Mouse (Mus musculus) liver, postnatal 0 days (tissue): ENCODE measurements at regions not wholly inside any gene's neighbourhood (a gene's known extent, or its start where the extent isn't known, plus 50 kb on each side); places are given as distances from the start of the nearest gene placed in this dataset.

Experiments
- ATAC-seq: fragments of 200-750 bp; cut with Nextera tagmentation; 2 replicates; pipeline ENCODE4 v1.8.0; 2017; ENCODE audit warnings: mild to moderate bottlenecking, moderate library complexity
- DNase-seq: peaks from one replicate; pipeline ENCODE4 v3.0.0-alpha.2; 2016
- H3K27ac ChIP-seq: fragments of 300-500 bp; sonication (generic); 2 replicates; pipeline ENCODE4 v1.5.1; 2014; ENCODE audit warnings: antibody characterized with exemption, moderate library complexity, mild to moderate bottlenecking, low read depth
- H3K27me3 ChIP-seq: fragments of 300-500 bp; sonication (generic); 2 replicates; pipeline ENCODE4 v1.6.1; 2014; ENCODE audit warnings: low read length, control low read depth, mixed read lengths; ENCODE audit not compliant: insufficient read depth
- H3K36me3 ChIP-seq: fragments of 300-500 bp; sonication (generic); replicated peaks from 2 replicates; pipeline ENCODE4 v1.6.1; 2014; ENCODE audit warnings: mild to moderate bottlenecking, control low read depth, low read length, moderate library complexity, mixed read lengths; ENCODE audit not compliant: insufficient read depth
- H3K4me1 ChIP-seq: fragments of 300-500 bp; sonication (generic); 2 replicates; pipeline ENCODE4 v1.6.1; 2014; ENCODE audit warnings: antibody characterized with exemption, mild to moderate bottlenecking, control low read depth; ENCODE audit not compliant: insufficient read depth
- H3K4me2 ChIP-seq: fragments of 300-500 bp; sonication (generic); 2 replicates; pipeline ENCODE4 v1.6.1; 2014; ENCODE audit warnings: low read depth, mild to moderate bottlenecking, low read length, moderate library complexity, mixed read lengths
- H3K4me3 ChIP-seq: fragments of 300-500 bp; sonication (generic); 2 replicates; pipeline ENCODE4 v1.5.1; 2014; ENCODE audit warnings: low read depth, low read length
- H3K9ac ChIP-seq: fragments of 300-500 bp; sonication (generic); replicated peaks from 2 replicates; pipeline ENCODE4 v1.6.1; 2014; ENCODE audit warnings: mild to moderate bottlenecking, moderate library complexity
- H3K9me3 ChIP-seq: fragments of 300-500 bp; sonication (generic); 2 replicates; pipeline ENCODE4 v1.6.1; 2016; ENCODE audit warnings: mild to moderate bottlenecking, control low read depth, low read length, mixed read lengths
- CTCF ChIP-seq: sonication (generic); IDR thresholded peaks from 2 replicates; pipeline ENCODE4 v1.5.1; 2016; ENCODE audit warnings: antibody characterized with exemption, low read depth
- EP300 ChIP-seq: IDR thresholded peaks from 2 replicates; pipeline ENCODE4 v1.6.1; 2016; ENCODE audit warnings: antibody characterized with exemption, low read depth, mild to moderate bottlenecking
- WGBS: fragments of 180-500 bp; shearing (Covaris S2); extraction: QIAGEN DNeasy Blood & Tissue Kit; methylation state at CpG from one replicate; pipeline ENCODE4 v1.1.7; 2014; ENCODE audit not compliant: insufficient replicate concordance; 5-methylcytosine and 5-hydroxymethylcytosine counted together

DNA sequence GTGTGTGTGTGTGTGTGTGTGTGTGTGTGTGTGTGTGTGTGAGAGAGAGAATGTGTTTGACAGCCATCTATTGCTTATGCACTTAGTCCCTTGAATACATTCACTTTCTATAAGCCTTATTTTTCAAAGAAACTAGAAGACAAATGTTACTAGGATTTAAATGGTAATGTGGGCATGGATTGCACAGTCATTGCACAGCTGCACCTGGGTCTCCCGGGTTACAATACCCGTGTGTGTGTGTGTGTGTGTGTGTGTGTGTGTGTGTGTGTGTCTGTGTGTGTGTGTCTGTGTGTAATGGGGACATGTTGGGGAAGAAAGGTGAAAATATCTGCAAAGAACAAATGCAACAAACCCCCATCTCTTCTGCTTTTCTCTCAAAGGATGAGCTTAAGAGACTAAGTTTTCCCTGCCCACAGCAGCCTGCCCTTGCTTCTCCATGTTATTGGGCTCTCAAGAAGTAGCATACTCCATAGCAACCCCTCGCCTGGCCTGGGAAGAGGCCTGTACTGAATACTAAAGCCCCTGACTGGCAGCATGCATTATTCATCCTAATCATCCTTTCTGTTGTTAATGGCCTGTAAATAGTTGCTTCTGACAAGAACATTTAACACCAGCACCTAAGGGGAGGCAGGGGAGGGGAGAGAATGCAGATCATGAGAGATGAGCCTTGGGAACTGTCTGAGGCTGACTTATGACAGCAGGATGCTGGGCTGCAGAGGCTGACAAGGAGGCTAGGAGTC is 467.8 kb upstream of the Mctp2 start:
- no peak for DNase-seq
- H3K9ac ChIP-seq, result no peak overlapping the region
- H3K9me3 ChIP-seq, result no peaks in the 10 kb centered on the region
- H3K4me2 ChIP-seq, result no peak overlapping the region
- H3K27me3 ChIP-seq, result no peaks in the 10 kb centered on the region
- no peak overlapping the region for H3K27ac ChIP-seq
- whole genome bisulfite sequencing, result 62% methylated on average over 3 of the region's 3 CpGs
- ATAC-seq, result no peak
- H3K36me3 ChIP-seq, result no peaks in the 10 kb centered on the region
- no peaks in the 10 kb centered on the region for H3K4me1 ChIP-seq
- H3K4me3 ChIP-seq, result no peak overlapping the region
- no peak for TF ChIP-seq CTCF
- no peak for TF ChIP-seq EP300

DNA sequence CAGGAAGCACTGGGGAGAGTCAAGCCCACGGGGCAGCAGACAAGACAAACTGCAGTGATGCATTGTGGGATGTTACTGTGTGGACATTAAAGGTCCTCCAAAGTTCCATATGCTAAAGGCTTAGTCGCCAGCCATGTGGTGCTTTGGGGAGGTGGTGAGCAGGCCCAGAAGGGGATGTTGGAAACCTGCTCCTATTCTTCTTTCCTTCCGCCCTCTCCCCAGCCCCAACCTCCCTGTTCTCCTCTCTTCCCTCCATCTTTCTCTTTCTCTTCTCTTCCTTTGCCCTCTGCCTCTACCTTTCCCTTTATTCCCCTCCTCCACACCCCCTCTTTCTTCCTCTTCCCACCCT is 468.3 kb upstream of the Mctp2 start:
- ATAC-seq (no peak), DNase-seq (no peak)
- WGBS, result 31% methylated on average over 3 of the region's 3 CpGs

DNA sequence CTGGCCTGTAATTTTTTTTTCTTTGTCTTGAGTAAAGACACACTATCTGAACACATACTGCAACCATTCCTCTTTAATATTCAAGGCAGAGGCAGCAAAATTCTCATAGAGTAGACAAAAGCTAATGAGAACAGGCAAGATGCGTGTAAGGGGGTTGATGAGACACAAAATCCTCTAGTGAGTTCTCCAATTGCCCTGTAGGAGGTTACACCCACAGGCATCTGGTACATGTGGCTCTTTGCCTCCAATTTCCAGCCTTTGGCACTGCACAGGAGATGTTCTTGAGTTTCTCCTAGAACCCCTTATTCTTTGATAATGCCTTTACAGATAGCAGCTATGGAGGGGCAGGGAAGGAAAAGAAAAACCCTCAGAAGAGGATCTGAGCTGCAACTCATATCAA is 480.9 kb upstream of the Mctp2 start:
- WGBS, result 74% methylated on average over 1 of the region's 1 CpGs
- DNase-seq, result no peak
- TF ChIP-seq EP300 (no peak), CTCF (no peak)
- H3K9ac ChIP-seq, result no peak overlapping the region
- H3K36me3 ChIP-seq, result no peaks in the 10 kb centered on the region
- no peaks in the 10 kb centered on the region for H3K27me3 ChIP-seq
- H3K4me2 ChIP-seq, result no peak overlapping the region
- H3K4me1 ChIP-seq, result no peaks in the 10 kb centered on the region
- H3K27ac ChIP-seq, result no peak overlapping the region
- no peak overlapping the region for H3K4me3 ChIP-seq
- no peaks in the 10 kb centered on the region for H3K9me3 ChIP-seq
- ATAC-seq, result no peak

More for the DNA sequence above, 468.3 kb upstream of the Mctp2 start:
- H3K4me1 ChIP-seq, result no peaks in the 10 kb centered on the region
- no peaks in the 10 kb centered on the region for H3K36me3 ChIP-seq
- no peak overlapping the region for H3K4me3 ChIP-seq
- TF ChIP-seq CTCF (no peak), EP300 (no peak)
- H3K9me3 ChIP-seq, result no peaks in the 10 kb centered on the region; the same call in 1 of the 2 replicates
- H3K4me2 ChIP-seq, result no peak overlapping the region
- no peak overlapping the region for H3K9ac ChIP-seq
- no peak overlapping the region for H3K27ac ChIP-seq
- H3K27me3 ChIP-seq, result no peaks in the 10 kb centered on the region

DNA sequence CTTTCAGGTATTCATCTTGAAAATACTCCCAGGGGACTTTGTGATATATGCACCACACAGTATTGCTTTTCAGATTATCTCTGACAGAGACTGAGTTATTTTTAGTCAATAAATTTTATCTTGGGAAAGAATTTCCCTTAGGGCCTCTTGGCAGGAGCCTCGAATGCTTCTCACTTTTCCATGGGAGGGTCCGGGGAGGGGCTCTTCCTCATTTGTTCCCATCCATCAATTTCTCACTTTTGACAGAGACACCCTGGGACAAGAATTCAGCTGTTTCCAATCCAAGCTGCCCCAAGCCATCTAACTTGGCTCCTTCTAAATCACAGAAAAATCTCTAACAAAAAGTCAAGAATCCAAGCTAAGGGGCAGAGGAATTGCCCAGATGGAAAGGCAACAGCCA is 481.9 kb upstream of the Mctp2 start:
- DNase-seq, result no peak
- H3K4me1 ChIP-seq, result no peaks in the 10 kb centered on the region
- TF ChIP-seq CTCF (no peak), EP300 (no peak)
- H3K36me3 ChIP-seq, result no peaks in the 10 kb centered on the region
- H3K27ac ChIP-seq, result no peak overlapping the region
- no peaks in the 10 kb centered on the region for H3K9me3 ChIP-seq
- 37% methylated on average over 2 of the region's 2 CpGs for WGBS
- ATAC-seq, result no peak
- H3K27me3 ChIP-seq, result no peaks in the 10 kb centered on the region
- no peak overlapping the region for H3K9ac ChIP-seq
- no peak overlapping the region for H3K4me2 ChIP-seq
- H3K4me3 ChIP-seq, result no peak overlapping the region

DNA sequence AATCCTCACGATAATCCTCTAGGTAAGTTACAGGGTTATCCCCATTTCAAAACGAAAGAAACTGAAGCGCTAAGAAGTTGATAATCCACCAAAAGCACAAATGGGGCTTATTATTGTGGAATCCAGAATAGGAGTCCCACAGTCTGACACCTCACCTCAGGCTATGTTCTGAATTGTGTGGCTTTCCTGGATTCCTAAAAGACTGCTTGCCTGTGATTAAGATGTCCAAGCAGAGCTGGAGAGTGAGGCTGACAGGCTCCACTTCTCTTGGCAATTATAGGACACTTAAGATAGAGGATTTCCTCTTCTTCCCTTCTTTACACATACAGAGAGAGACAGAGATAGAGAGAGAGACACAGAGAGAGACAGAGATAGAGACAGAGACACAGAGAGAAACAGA is 515.7 kb upstream of the Mctp2 start:
- no peak for DNase-seq
- Histone ChIP-seq H3K4me3 (no peak overlapping the region), H3K4me1 (no peaks in the 10 kb centered on the region), H3K27ac (no peak overlapping the region), H3K36me3 (no peaks in the 10 kb centered on the region), H3K27me3 (no peaks in the 10 kb centered on the region), H3K4me2 (no peak overlapping the region), H3K9ac (no peak overlapping the region), H3K9me3 (no peaks in the 10 kb centered on the region; the same call in 1 of the 2 replicates)
- no peak for TF ChIP-seq EP300
- TF ChIP-seq CTCF, result no peak
- ATAC-seq, result no peak
- 71% methylated on average over 3 of the region's 3 CpGs for WGBS

DNA sequence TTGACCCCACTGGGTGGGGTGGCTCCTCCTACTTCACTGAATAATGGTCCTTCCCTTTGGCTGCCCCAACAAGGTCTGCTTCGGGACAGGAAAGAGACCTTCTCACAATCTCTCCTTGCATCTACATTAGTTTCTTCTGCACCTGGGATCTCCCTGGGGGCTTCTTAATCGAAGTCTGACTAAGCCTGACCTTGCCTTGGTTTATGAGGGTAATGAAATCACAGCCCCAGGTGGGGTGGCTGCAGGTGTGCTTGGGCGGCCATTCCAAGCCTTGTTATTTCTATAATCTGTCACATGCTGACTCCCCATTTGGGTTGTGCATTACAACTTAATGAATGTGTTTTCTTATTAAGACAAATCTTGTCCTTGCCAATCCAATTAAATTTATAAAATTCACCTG is 520.2 kb upstream of the Mctp2 start:
- Histone ChIP-seq H3K36me3 (no peaks in the 10 kb centered on the region), H3K9ac (no peak overlapping the region), H3K27me3 (no peaks in the 10 kb centered on the region), H3K4me1 (no peaks in the 10 kb centered on the region), H3K27ac (no peak overlapping the region), H3K4me2 (no peak overlapping the region), H3K4me3 (no peak overlapping the region), H3K9me3 (peaks cover 3% of the 10 kb centered on the region; the same call in 1 of the 2 replicates)
- ATAC-seq (no peak), DNase-seq (no peak)
- 65% methylated on average over 3 of the region's 3 CpGs for WGBS
- TF ChIP-seq CTCF (no peak), EP300 (no peak)
